Mouse (Mus musculus) erythroblast, embryonic 14.5 days (primary cell): Measurements from ENCODE around the gene Fxyd5. TPM values are rescaled to one million over a fixed set of nuclear protein-coding genes. Genes with fewer than 3 reads are reported as not detected.

Experiments used
- H3K27me3 ChIP-seq: 2 replicates; pipeline ENCODE4 v1.6.1; 2012; ENCODE audit warnings: inconsistent platforms; ENCODE audit not compliant: control insufficient read depth
- H3K36me3 ChIP-seq: 2 replicates; pipeline ENCODE4 v1.6.1; 2012; ENCODE audit warnings: mild to moderate bottlenecking, inconsistent platforms; ENCODE audit not compliant: control insufficient read depth
- H3K4me1 ChIP-seq: 2 replicates; pipeline ENCODE4 v1.6.1; 2012; ENCODE audit warnings: inconsistent platforms; ENCODE audit not compliant: control insufficient read depth
- H3K4me3 ChIP-seq: replicated peaks from 2 replicates; pipeline ENCODE3; 2012; ENCODE audit warnings: moderate library complexity, mild to moderate bottlenecking, inconsistent platforms
- H3K9me3 ChIP-seq: 2 replicates; pipeline ENCODE4 v1.6.1; 2012; ENCODE audit warnings: low read length, inconsistent platforms, mixed read lengths; ENCODE audit not compliant: control insufficient read depth
- GATA1 ChIP-seq: IDR thresholded peaks from 2 replicates; pipeline ENCODE4 v1.6.1; 2012; ENCODE audit warnings: low read length, inconsistent platforms, mixed read lengths
- TAL1 ChIP-seq: IDR thresholded peaks from 3 replicates; pipeline ENCODE4 v1.6.1; 2012; ENCODE audit warnings: low read length, inconsistent platforms, mixed read lengths
- polyA plus RNA-seq: library from polyadenylated mRNA; stranded (reverse); fragments of >175 nt; gene quantifications from 2 replicates; pipeline ENCODE4 v1.2.3, GENCODE M21; 2012

The Fxyd5 gene
- polyA plus RNA-seq, 1 experiment = 1.2 TPM

DNA sequence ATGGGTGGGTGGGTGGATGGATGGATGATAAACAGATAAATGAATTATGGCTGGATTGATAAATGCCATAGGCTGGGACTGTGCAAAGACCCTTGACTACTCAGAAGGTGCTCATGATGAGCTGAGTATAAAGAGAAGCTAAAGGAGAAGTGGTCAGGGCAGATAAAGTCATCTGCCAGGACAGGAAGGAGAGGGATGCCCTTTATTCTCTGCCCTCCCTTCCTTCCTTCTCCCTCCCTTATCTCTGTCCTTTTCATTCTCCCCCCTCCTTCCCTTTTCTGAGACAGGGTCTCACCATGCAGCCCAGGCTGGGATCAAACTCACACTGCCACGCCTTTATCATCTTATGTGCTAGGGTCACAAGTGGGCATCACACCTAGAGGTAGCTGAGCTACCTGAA lies 34.5 kb downstream of the Fxyd5 start:
- H3K4me3 ChIP-seq = no peak overlapping the region
- TF ChIP-seq GATA1 (no peak), TAL1 (no peak)

DNA sequence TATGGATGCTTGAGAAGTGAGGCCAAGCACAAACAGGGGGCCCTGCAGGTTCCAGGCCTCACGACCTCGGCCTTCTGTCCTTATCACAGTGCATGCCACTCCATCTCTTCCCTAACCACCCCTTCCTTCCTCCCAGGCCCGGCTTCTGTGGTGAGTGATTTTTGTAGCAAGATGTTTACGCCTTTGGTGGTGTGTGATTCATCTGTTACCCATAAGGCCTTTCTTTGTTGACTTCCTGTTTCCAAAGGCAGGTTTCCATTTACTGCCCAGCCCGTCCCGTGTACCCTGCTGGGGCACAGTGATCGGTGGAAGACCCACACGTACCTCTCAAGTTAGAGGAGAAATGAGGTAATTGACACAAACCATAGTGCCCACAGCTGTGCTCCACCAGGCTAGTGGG lies 39.6 kb downstream of the Fxyd5 start:
- Histone ChIP-seq H3K4me1 (no peaks in the 10 kb centered on the region), H3K27me3 (no peaks in the 10 kb centered on the region), H3K4me3 (no peak overlapping the region), H3K9me3 (no peaks in the 10 kb centered on the region), H3K36me3 (no peaks in the 10 kb centered on the region)
- no peak for TF ChIP-seq GATA1
- TF ChIP-seq TAL1 = no peak

More for the DNA sequence above, 34.5 kb downstream of the Fxyd5 start:
- no peaks in the 10 kb centered on the region for H3K27me3 ChIP-seq
- H3K4me1 ChIP-seq = no peaks in the 10 kb centered on the region
- H3K36me3 ChIP-seq = no peaks in the 10 kb centered on the region
- no peaks in the 10 kb centered on the region for H3K9me3 ChIP-seq

- TF ChIP-seq GATA1 (no peak), TAL1 (no peak)
- Histone ChIP-seq H3K4me1 (no peaks in the 10 kb centered on the region), H3K4me3 (no peak overlapping the region), H3K27me3 (no peaks in the 10 kb centered on the region), H3K36me3 (no peaks in the 10 kb centered on the region), H3K9me3 (0 out of 2 replicates have a peak, but pooled peaks cover 2% of the 10 kb centered on the region)
These were observed 41.7 kb downstream of the Fxyd5 start for GRCm38 (mm10) chr7:31000505-31001020.

- Histone ChIP-seq H3K9me3 (0 out of 2 replicates have a peak, but pooled peaks cover 2% of the 10 kb centered on the region), H3K27me3 (no peaks in the 10 kb centered on the region), H3K36me3 (no peaks in the 10 kb centered on the region), H3K4me1 (no peaks in the 10 kb centered on the region), H3K4me3 (no peak overlapping the region)
- TF ChIP-seq GATA1 (no peak), TAL1 (no peak)
These were observed 45.8 kb downstream of the Fxyd5 start for GRCm38 (mm10) chr7:30996491-30996890.

DNA sequence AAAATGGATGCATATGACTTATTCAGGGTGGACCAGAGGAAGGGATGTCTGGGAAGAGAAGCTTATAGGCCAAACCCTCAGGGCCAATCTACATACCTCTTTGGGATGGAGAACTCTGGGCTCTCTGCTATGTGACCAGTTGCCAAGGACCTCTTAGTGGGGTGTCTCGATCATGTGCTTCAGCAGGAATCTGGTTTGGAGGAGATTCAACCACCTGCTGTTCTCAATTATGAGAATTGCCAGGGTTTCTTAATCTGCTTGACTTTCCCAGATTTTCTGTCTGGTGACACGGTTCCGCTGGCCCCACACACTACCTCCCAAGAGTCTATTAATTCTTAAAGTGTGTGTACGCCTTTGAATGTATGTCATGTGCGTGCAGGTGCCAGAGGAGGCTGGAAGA lies 48.3 kb downstream of the Fxyd5 start:
- Histone ChIP-seq H3K36me3 (no peaks in the 10 kb centered on the region), H3K27me3 (no peaks in the 10 kb centered on the region), H3K4me3 (no peak overlapping the region), H3K9me3 (0 out of 2 replicates have a peak, but pooled peaks cover 2% of the 10 kb centered on the region), H3K4me1 (no peaks in the 10 kb centered on the region)
- TF ChIP-seq GATA1 (no peak), TAL1 (no peak)

DNA sequence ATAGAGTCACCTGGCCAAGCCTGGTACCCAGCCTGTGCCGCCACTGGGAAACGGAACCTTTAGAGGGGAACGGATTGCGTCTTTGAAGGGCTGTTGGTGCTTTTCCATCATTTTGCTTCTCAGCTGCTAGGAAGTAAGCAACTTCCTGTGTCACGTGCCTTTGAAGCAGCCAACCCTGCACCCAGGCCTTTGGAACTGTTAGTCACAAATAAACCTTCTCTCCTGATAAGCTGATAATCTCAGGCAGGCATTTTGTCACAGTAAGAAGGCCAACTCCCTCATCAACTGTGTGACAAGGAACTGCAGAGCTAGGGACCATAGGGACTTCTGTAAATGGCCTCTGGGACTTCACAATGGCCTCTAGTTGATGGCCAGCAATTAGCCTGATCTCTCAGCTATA lies 50.1 kb downstream of the Fxyd5 start:
- no peaks in the 10 kb centered on the region for H3K27me3 ChIP-seq
- H3K4me1 ChIP-seq = no peaks in the 10 kb centered on the region
- no peak overlapping the region for H3K4me3 ChIP-seq
- no peak for TF ChIP-seq GATA1
- no peak for TF ChIP-seq TAL1
- 0 out of 2 replicates have a peak, but pooled peaks cover 2% of the 10 kb centered on the region for H3K9me3 ChIP-seq
- no peaks in the 10 kb centered on the region for H3K36me3 ChIP-seq

GRCm38 (mm10) chr7:30988519-30989162 lies 53.6 kb downstream of the Fxyd5 start:
- Histone ChIP-seq H3K4me1 (no peaks in the 10 kb centered on the region), H3K27me3 (no peaks in the 10 kb centered on the region), H3K36me3 (no peaks in the 10 kb centered on the region), H3K9me3 (no peaks in the 10 kb centered on the region), H3K4me3 (no peak overlapping the region)
- TF ChIP-seq GATA1 = no peak
- no peak for TF ChIP-seq TAL1

DNA sequence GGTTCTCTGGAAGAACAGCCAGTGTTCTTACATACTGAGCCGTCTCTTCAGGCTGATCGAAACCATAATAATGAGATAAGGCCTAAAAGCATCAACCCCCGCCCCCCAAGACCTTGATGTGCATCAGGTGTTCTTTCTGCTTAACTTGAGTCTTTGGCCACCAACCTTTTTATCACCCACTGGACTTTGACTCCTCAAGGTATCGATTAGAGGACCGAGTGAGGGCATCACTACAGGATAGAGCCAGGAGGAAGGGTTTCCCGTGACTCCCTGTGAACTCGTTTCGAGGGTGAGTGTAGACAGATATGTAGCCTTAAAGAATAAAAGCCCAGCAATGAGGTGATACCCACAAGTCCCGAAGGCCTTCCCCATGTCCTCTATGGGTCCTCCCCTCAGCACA lies 56.9 kb downstream of the Fxyd5 start:
- Histone ChIP-seq H3K4me1 (no peaks in the 10 kb centered on the region), H3K36me3 (no peaks in the 10 kb centered on the region), H3K9me3 (no peaks in the 10 kb centered on the region), H3K27me3 (no peaks in the 10 kb centered on the region), H3K4me3 (no peak overlapping the region)
- TF ChIP-seq GATA1 (no peak), TAL1 (no peak)

Other genes starting within 250 kb of the Fxyd5 start
- gene Ffar2, start 218.7 kb downstream of the Fxyd5 start, polyA plus RNA-seq = 0.08 TPM in 1 of 2 replicates, not detected in the other
- gene Ffar3, start 186.3 kb downstream of the Fxyd5 start, polyA plus RNA-seq = 0.02 TPM in 1 of 2 replicates, not detected in the other
- gene Ffar1, start 180.9 kb downstream of the Fxyd5 start, polyA plus RNA-seq = not detected in 2 replicates
- not detected in 2 replicates for gene Cd22, start 162.1 kb downstream of the Fxyd5 start, polyA plus RNA-seq
- 0.03 TPM in 1 of 2 replicates, not detected in the other for gene Mag, start 127.6 kb downstream of the Fxyd5 start, polyA plus RNA-seq
- not detected in 2 replicates for gene Hamp2, start 117.8 kb downstream of the Fxyd5 start, polyA plus RNA-seq
- gene Hamp, start 98.4 kb downstream of the Fxyd5 start, polyA plus RNA-seq = not detected in 2 replicates
- 30.7 and 40.4 TPM in 2 replicates for gene Usf2, start 85.7 kb downstream of the Fxyd5 start, polyA plus RNA-seq
- gene Lsr, start 69.0 kb downstream of the Fxyd5 start, polyA plus RNA-seq = 0.06 TPM in 1 of 2 replicates, not detected in the other
- gene Fam187b, start 68.7 kb downstream of the Fxyd5 start, polyA plus RNA-seq = not detected in 2 replicates
- not detected in 2 replicates for gene Fxyd7, start 9.0 kb upstream of the Fxyd5 start, polyA plus RNA-seq
- gene Fxyd1, start 14.7 kb upstream of the Fxyd5 start, polyA plus RNA-seq = 0.28 and 1.7 TPM in 2 replicates
- 0.03 TPM in 1 of 2 replicates, not detected in the other for gene Lgi4, start 16.9 kb upstream of the Fxyd5 start, polyA plus RNA-seq
- not detected in 2 replicates for gene Fxyd3, start 34.2 kb upstream of the Fxyd5 start, polyA plus RNA-seq
- 0.07 and 0.15 TPM in 2 replicates for gene Hpn, start 72.8 kb upstream of the Fxyd5 start, polyA plus RNA-seq
- gene Scn1b, start 84.5 kb upstream of the Fxyd5 start, polyA plus RNA-seq = 0.07 and 0.08 TPM in 2 replicates
- gene Gramd1a, start 113.4 kb upstream of the Fxyd5 start, polyA plus RNA-seq = 0.46 and 0.52 TPM in 2 replicates
- not detected in 2 replicates for gene Scgb2b2, start 248.0 kb upstream of the Fxyd5 start, polyA plus RNA-seq
- gene Scgb1b2, start 249.3 kb upstream of the Fxyd5 start, polyA plus RNA-seq = not detected in 2 replicates